Mouse (Mus musculus) heart, postnatal 0 days (tissue): Measurements from ENCODE around the gene Car5a. TPM values are rescaled to one million over a fixed set of nuclear protein-coding genes. Genes with fewer than 3 reads are reported as not detected.
A peak's percentile ranks its signal among the peaks of the same experiment; 100 is the strongest.

Experiments used
- ATAC-seq: fragments of 200-750 bp; cut with Nextera tagmentation; 2 replicates; pipeline ENCODE4 v1.8.0; 2017; ENCODE audit warnings: low read depth, moderate number of reproducible peaks, moderate library complexity; ENCODE audit not compliant: insufficient read depth
- DNase-seq: peaks from one replicate; pipeline ENCODE4 v3.0.0-alpha.2; 2016; ENCODE audit warnings: low spot score
- H3K27ac ChIP-seq: fragments of 300-500 bp; sonication (generic); 2 replicates; pipeline ENCODE4 v1.5.1; 2014; ENCODE audit warnings: low read depth, mild to moderate bottlenecking
- H3K27me3 ChIP-seq: fragments of 300-500 bp; sonication (generic); 2 replicates; pipeline ENCODE4 v1.6.1; 2014; ENCODE audit warnings: low read length, mixed read lengths; ENCODE audit not compliant: control insufficient read depth, insufficient read depth
- H3K36me3 ChIP-seq: fragments of 300-500 bp; sonication (generic); replicated peaks from 2 replicates; pipeline ENCODE4 v1.6.1; 2014; ENCODE audit warnings: low read length, mixed read lengths; ENCODE audit not compliant: control insufficient read depth, insufficient read depth
- H3K4me1 ChIP-seq: fragments of 300-500 bp; sonication (generic); 2 replicates; pipeline ENCODE4 v1.6.1; 2014; ENCODE audit warnings: antibody characterized with exemption; ENCODE audit not compliant: control insufficient read depth, insufficient read depth
- H3K4me2 ChIP-seq: fragments of 300-500 bp; sonication (generic); 2 replicates; pipeline ENCODE4 v1.6.1; 2014; ENCODE audit warnings: low read depth, mild to moderate bottlenecking, low read length, moderate library complexity
- H3K4me3 ChIP-seq: fragments of 300-500 bp; sonication (generic); 2 replicates; pipeline ENCODE4 v1.5.1; 2014; ENCODE audit warnings: low read depth, low read length
- H3K9ac ChIP-seq: fragments of 300-500 bp; sonication (generic); replicated peaks from 2 replicates; pipeline ENCODE4 v1.6.1; 2014; ENCODE audit warnings: low read depth, low read length, mixed read lengths
- H3K9me3 ChIP-seq: fragments of 300-500 bp; sonication (generic); replicated peaks from 2 replicates; pipeline ENCODE4 v1.6.1; 2016; ENCODE audit warnings: low read length; ENCODE audit not compliant: control insufficient read depth
- CTCF ChIP-seq: IDR thresholded peaks from 2 replicates; pipeline ENCODE4 v1.5.1; 2016; ENCODE audit warnings: antibody characterized with exemption, control low read depth, low read depth
- EP300 ChIP-seq: IDR thresholded peaks from 2 replicates; pipeline ENCODE4 v1.6.1; 2016; ENCODE audit warnings: antibody characterized with exemption, low read depth
- WGBS: fragments of 180-500 bp; shearing (Covaris S2); extraction: QIAGEN DNeasy Blood & Tissue Kit; methylation state at CpG from one replicate; pipeline ENCODE4 v1.1.7; 2014; 5-methylcytosine and 5-hydroxymethylcytosine counted together
- polyA plus RNA-seq: library from polyadenylated mRNA; unstranded; fragments of >200 nt; fragmentation: Nextera tagmentation; extraction: Ambion mirVana; gene quantifications from 2 replicates; pipeline ENCODE4 v1.2.1, GENCODE M21; 2015
- total RNA-seq: library from RNA; depleted of rRNA; stranded (reverse); fragments of >200 nt; gene quantifications from 2 replicates; pipeline ENCODE4 v1.2.3, GENCODE M21; 2014; ENCODE audit warnings: low replicate concordance

The Car5a gene
- total and polyA plus RNA-seq, 2 experiments from 2014 or later, result not detected

DNA sequence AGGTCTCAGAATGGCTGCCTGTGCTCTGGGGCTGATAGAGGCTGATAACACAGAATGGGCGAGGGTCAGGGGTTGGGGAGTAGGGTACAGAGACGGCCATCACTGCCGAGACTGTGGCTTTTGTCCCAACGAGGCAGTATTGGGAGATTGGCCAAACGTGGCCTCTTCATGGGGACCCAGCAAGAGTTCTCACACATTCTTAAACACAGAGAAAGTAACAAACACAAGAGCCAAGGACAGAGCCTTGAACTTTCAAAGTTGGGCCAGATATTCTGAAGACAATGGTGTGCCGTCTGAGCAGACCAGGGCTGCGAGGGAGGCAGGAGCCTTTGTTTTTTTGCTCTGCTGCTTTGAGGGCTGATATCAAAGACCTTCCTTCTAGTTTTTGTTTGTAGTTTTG, 32.7 kb downstream of the Car5a start:
- H3K27ac ChIP-seq, result no peak overlapping the region
- no peaks in the 10 kb centered on the region for H3K27me3 ChIP-seq
- TF ChIP-seq EP300 (no peak), CTCF (no peak)
- DNase-seq, result no peak
- no peak overlapping the region for H3K4me2 ChIP-seq
- H3K4me3 ChIP-seq, result no peak overlapping the region
- WGBS, result 60% methylated on average over 7 of the region's 7 CpGs
- ATAC-seq, result no peak
- no peaks in the 10 kb centered on the region for H3K36me3 ChIP-seq
- no peak overlapping the region for H3K9ac ChIP-seq
- no peaks in the 10 kb centered on the region for H3K9me3 ChIP-seq
- H3K4me1 ChIP-seq, result peaks cover 6% of the 10 kb centered on the region

DNA sequence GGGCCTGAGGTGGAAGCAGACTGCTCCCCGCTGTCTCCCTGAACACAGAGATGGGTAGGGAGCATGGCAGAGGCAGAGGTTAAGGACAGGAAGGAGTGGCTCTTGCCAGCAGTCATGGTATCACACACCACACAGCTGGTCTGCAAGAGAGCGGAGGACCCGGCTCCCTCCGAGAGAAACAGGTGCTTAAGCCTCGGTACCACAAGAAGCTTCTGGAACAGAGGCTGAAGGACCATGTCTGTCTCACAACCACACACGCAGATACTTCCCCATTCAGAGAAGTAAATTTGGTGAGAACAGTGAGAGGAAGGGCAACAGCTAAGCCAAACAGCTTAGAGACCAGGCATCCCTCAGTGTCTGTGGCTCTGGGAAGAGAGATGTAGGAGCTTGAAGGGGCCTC, 33.3 kb downstream of the Car5a start:
- no peak overlapping the region for H3K4me3 ChIP-seq
- DNase-seq (no peak), ATAC-seq (no peak)
- TF ChIP-seq EP300 (no peak), CTCF (no peak)
- H3K27me3 ChIP-seq, result no peaks in the 10 kb centered on the region
- no peak overlapping the region for H3K4me2 ChIP-seq
- no peaks in the 10 kb centered on the region for H3K36me3 ChIP-seq
- peaks cover 12% of the 10 kb centered on the region for H3K4me1 ChIP-seq
- no peaks in the 10 kb centered on the region for H3K9me3 ChIP-seq
- H3K9ac ChIP-seq, result no peak overlapping the region
- 78% methylated on average over 6 of the region's 6 CpGs for WGBS
- H3K27ac ChIP-seq, result no peak overlapping the region

DNA sequence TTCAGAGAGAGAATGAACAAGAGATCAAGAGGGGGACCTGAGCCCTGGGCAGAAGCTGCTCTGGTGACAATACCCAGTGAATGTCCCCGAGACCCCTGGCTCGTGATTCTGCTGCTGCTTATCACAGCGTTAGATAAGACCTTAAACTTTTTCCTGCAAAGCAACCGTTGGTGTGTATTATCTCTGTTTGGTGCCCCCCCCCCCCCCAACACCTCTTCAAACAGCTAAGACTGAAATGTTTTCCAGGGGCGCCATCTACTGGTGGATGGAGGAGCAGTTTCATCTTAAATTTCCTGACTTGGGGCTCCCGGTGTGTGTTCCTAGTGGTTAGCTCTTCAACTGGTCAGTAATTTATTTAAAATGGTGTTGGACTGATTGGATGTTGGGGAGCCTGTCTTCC, 35.0 kb downstream of the Car5a start:
- DNase-seq, result peak; percentile 69
- Histone ChIP-seq H3K4me1 (peaks cover 25% of the 10 kb centered on the region), H3K4me2 (no peak overlapping the region), H3K27ac (no peak overlapping the region), H3K36me3 (no peaks in the 10 kb centered on the region), H3K4me3 (no peak overlapping the region), H3K9ac (no peak overlapping the region), H3K27me3 (no peaks in the 10 kb centered on the region), H3K9me3 (no peaks in the 10 kb centered on the region)
- WGBS, result 2% methylated on average over 6 of the region's 6 CpGs
- no peak for ATAC-seq
- no peak for TF ChIP-seq EP300
- peak; percentile 74 for TF ChIP-seq CTCF

GRCm38 (mm10) chr8:121909148-121909541, 35.6 kb downstream of the Car5a start:
- Histone ChIP-seq H3K4me3 (no peak overlapping the region), H3K9me3 (no peaks in the 10 kb centered on the region), H3K27ac (no peak overlapping the region), H3K36me3 (no peaks in the 10 kb centered on the region), H3K4me2 (no peak overlapping the region), H3K4me1 (peaks cover 25% of the 10 kb centered on the region), H3K9ac (no peak overlapping the region), H3K27me3 (no peaks in the 10 kb centered on the region)
- 60% methylated on average over 8 of the region's 8 CpGs for WGBS
- TF ChIP-seq CTCF (no peak), EP300 (no peak)
- ATAC-seq (no peak), DNase-seq (no peak)

DNA sequence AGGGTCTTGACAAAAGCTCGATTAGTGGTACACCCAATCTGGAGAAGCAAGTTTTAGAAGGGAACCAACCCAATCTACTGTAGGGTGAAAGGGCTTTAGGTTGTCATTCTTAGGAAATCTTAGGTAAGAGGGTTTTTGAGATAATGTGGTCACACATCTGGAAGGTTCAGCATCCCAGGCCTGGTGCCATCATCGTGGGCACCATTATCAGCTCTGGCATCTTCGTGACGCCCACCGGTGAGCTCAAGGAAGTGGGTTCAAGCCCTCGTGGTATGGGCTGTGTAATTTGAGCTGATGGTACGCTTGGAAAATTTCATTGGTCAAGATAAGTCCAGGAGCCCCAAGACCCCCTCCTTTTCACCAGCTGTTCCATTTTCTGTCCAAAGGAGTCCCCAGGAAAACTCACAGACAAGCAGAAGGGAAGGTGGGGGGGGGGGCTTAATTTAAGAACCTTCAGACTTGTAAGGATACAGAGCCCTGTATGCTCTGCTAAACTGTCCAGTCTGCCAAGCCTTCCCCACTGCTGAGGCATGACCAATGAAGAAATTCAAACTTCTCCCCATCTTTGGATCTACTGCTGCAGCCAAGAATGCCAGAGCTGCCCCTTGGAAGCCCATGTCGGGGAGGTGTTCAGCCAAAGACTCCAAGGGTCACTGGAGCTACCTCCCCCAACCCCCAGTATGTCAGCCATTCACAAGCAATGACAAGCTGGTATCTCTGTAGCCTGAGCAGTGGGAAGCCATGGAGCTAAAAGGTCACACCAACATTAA, 36.1 kb downstream of the Car5a start:
- Histone ChIP-seq H3K27ac (no peak overlapping the region), H3K27me3 (no peaks in the 10 kb centered on the region), H3K36me3 (no peaks in the 10 kb centered on the region), H3K4me1 (peaks cover 25% of the 10 kb centered on the region), H3K9ac (no peak overlapping the region), H3K4me2 (peak overlapping the region; percentile 99), H3K9me3 (no peaks in the 10 kb centered on the region), H3K4me3 (no peak overlapping the region)
- ATAC-seq (no peak), DNase-seq (no peak)
- TF ChIP-seq CTCF (no peak), EP300 (no peak)
- 44% methylated on average over 8 of the region's 8 CpGs for WGBS
